ENCODE assay signal across 17 mouse cellular contexts in genomic region chr3:138832827-138833517, GRCm38 (mm10).
DNase-seq lines count a peak whose midpoint lies in the region; ATAC-seq and TF ChIP-seq lines count a peak whose summit lies in the region.
"Had no signal": no experiment of that assay in that cellular context is flagged by ENCODE, and none has a peak within 500 bp of the region (broad histone marks: within the 10 kb centered on the region; RNA-seq: fewer than 3 reads in every experiment).

No protein-coding gene starts in this region.

- no peak overlapping the region for H3K27ac ChIP-seq in forebrain, embryonic 14.5 days (ENCODE audit: low read depth, low read length)
- H3K27ac ChIP-seq in forebrain, embryonic 12.5 days = no peak overlapping the region
- peak overlapping the region; percentile 58; the same call in 1 of the 2 replicates for H3K27ac ChIP-seq in lung, embryonic 16.5 days (ENCODE audit: low read length)
- H3K27ac ChIP-seq in hindbrain, postnatal 0 days = peak overlapping the region; percentile 36; the same call in 1 of the 2 replicates
- H3K27ac ChIP-seq: liver, embryonic 14.5 days; macrophage had no signal

- H3K27me3 ChIP-seq in forebrain, embryonic 14.5 days (replicated peaks; ENCODE audit: control insufficient read depth, insufficient read depth, low read length) = no peaks in the 10 kb centered on the region
- no peaks in the 10 kb centered on the region for H3K27me3 ChIP-seq in forebrain, embryonic 12.5 days
- no peaks in the 10 kb centered on the region for H3K27me3 ChIP-seq in lung, embryonic 16.5 days (ENCODE audit: control insufficient read depth, insufficient read depth, low read depth, low read length)
- no peaks in the 10 kb centered on the region for H3K27me3 ChIP-seq in hindbrain, postnatal 0 days (ENCODE audit: insufficient read depth, low read length)

- no peak for DNase-seq in forebrain, embryonic 14.5 days (ENCODE audit: low spot score)
- no peak for DNase-seq in lung, postnatal 14 days
- DNase-seq in hindbrain, postnatal 0 days (ENCODE audit: low spot score) = peak; percentile 59
- no peak for DNase-seq in thymus, postnatal 10 days (ENCODE audit: low spot score in 2 of 2)
- DNase-seq in heart, adult 8-10 months (ENCODE audit: low spot score) = no peak
- DNase-seq in ovary, postnatal 14 days (ENCODE audit: low spot score) = no peak
- DNase-seq: adrenal gland, postnatal 36 days; B cell, adult 2 months; heart, adult 18-20 months; heart, postnatal 14 days; thymus, adult 18-20 months had no signal

- TF ChIP-seq CTCF in hindbrain, postnatal 0 days (IDR thresholded peaks at IDR 0.05; ENCODE audit: low read depth) = no peak

- peak; percentile 69 for ATAC-seq in forebrain, embryonic 14.5 days
- no peak for ATAC-seq in forebrain, embryonic 12.5 days (ENCODE audit: low FRiP score)
- ATAC-seq in lung, embryonic 16.5 days (ENCODE audit: low read depth) = no peak
- peak; percentile 85 for ATAC-seq in hindbrain, postnatal 0 days
- ATAC-seq: midbrain, embryonic 16.5 days had no signal

- no peak overlapping the region for H3K4me3 ChIP-seq in forebrain, embryonic 14.5 days (ENCODE audit: low read depth, low read length)
- no peak overlapping the region for H3K4me3 ChIP-seq in forebrain, embryonic 12.5 days (replicated peaks)
- no peak overlapping the region for H3K4me3 ChIP-seq in lung, embryonic 16.5 days (ENCODE audit: low read length)
- no peak overlapping the region for H3K4me3 ChIP-seq in hindbrain, postnatal 0 days (ENCODE audit: low read length)

- WGBS in forebrain, embryonic 14.5 days = 75% methylated on average over 9 of the region's 9 CpGs
- 85% methylated on average over 9 of the region's 9 CpGs for WGBS in forebrain, embryonic 12.5 days
- WGBS in lung, embryonic 16.5 days = 62% methylated on average over 9 of the region's 9 CpGs
- 58% methylated on average over 9 of the region's 9 CpGs for WGBS in hindbrain, postnatal 0 days

- no peak overlapping the region for H3K4me2 ChIP-seq in forebrain, embryonic 14.5 days (ENCODE audit: low read length)
- no peak overlapping the region for H3K4me2 ChIP-seq in forebrain, embryonic 12.5 days
- H3K4me2 ChIP-seq in lung, embryonic 16.5 days (ENCODE audit: low read depth, low read length) = no peak overlapping the region
- no peak overlapping the region for H3K4me2 ChIP-seq in hindbrain, postnatal 0 days (ENCODE audit: low read depth, low read length)

- no peaks in the 10 kb centered on the region for H3K36me3 ChIP-seq in forebrain, embryonic 14.5 days (ENCODE audit: control insufficient read depth, insufficient read depth, low read length)
- no peaks in the 10 kb centered on the region for H3K36me3 ChIP-seq in forebrain, embryonic 12.5 days (replicated peaks)
- no peaks in the 10 kb centered on the region for H3K36me3 ChIP-seq in lung, embryonic 16.5 days (ENCODE audit: control insufficient read depth, insufficient read depth, low read length)
- H3K36me3 ChIP-seq in hindbrain, postnatal 0 days (ENCODE audit: insufficient read depth, low read length) = no peaks in the 10 kb centered on the region
- H3K36me3 ChIP-seq: G1E had no signal

- H3K9me3 ChIP-seq in forebrain, embryonic 14.5 days (replicated peaks; ENCODE audit: control insufficient read depth, low read length) = no peaks in the 10 kb centered on the region
- H3K9me3 ChIP-seq in forebrain, embryonic 12.5 days = no peaks in the 10 kb centered on the region
- H3K9me3 ChIP-seq in lung, embryonic 16.5 days (ENCODE audit: control insufficient read depth, low read length) = no peaks in the 10 kb centered on the region
- no peaks in the 10 kb centered on the region for H3K9me3 ChIP-seq in hindbrain, postnatal 0 days (ENCODE audit: low read length)
- H3K9me3 ChIP-seq: G1E had no signal

- peaks cover 3% of the 10 kb centered on the region for H3K4me1 ChIP-seq in forebrain, embryonic 14.5 days (ENCODE audit: control insufficient read depth, insufficient read depth, low read length)
- no peaks in the 10 kb centered on the region for H3K4me1 ChIP-seq in forebrain, embryonic 12.5 days
- peaks cover 2% of the 10 kb centered on the region; the same call in 1 of the 2 replicates for H3K4me1 ChIP-seq in lung, embryonic 16.5 days (replicated peaks; ENCODE audit: control insufficient read depth, insufficient read depth, low read length)
- peaks cover 5% of the 10 kb centered on the region; the same call in 1 of the 2 replicates for H3K4me1 ChIP-seq in hindbrain, postnatal 0 days (ENCODE audit: insufficient read depth, low read length)

- H3K9ac ChIP-seq in forebrain, embryonic 14.5 days (ENCODE audit: low read length) = no peak overlapping the region
- no peak overlapping the region for H3K9ac ChIP-seq in forebrain, embryonic 12.5 days
- no peak overlapping the region for H3K9ac ChIP-seq in lung, embryonic 16.5 days (ENCODE audit: low read length)
- H3K9ac ChIP-seq in hindbrain, postnatal 0 days (replicated peaks; ENCODE audit: low read length) = no peak overlapping the region
- H3K9ac ChIP-seq: liver, embryonic 14.5 days had no signal

Comparison
In these comparisons a context has a peak if more than half of its experiments do, and no peak if none do; other contexts are left out.
1. ATAC-seq: peak in forebrain, embryonic 14.5 days (single experiment) and hindbrain, postnatal 0 days (single experiment); none in forebrain, embryonic 12.5 days (single experiment) and lung, embryonic 16.5 days (single experiment).
2. H3K27ac ChIP-seq: peak in lung, embryonic 16.5 days (single experiment) and hindbrain, postnatal 0 days (single experiment); none in forebrain, embryonic 14.5 days (single experiment) and forebrain, embryonic 12.5 days (single experiment).